Mouse (Mus musculus) limb, embryonic 14.5 days (tissue): ENCODE data around the gene Ptprg. TPM values are rescaled to one million over a fixed set of nuclear protein-coding genes. Genes with fewer than 3 reads are reported as not detected.
A peak's percentile ranks its signal among the peaks of the same experiment; 100 is the strongest.

ENCODE experiments used
- ATAC-seq: fragments of 200-750 bp; cut with Nextera tagmentation; 2 replicates; pipeline ENCODE4 v1.8.0; 2017; ENCODE audit warnings: low read depth, moderate number of reproducible peaks, moderate TSS enrichment; ENCODE audit not compliant: low FRiP score
- DNase-seq: peaks from one replicate; pipeline ENCODE4 v3.0.0-alpha.2; 2015; ENCODE audit warnings: low spot score
- H3K27ac ChIP-seq: fragments of 300-500 bp; sonication (generic); replicated peaks from 2 replicates; pipeline ENCODE4 v1.5.1; 2014; ENCODE audit warnings: low read depth, mild to moderate bottlenecking, low read length, moderate library complexity, mixed read lengths
- H3K27me3 ChIP-seq: fragments of 300-500 bp; sonication (generic); 2 replicates; pipeline ENCODE4 v1.6.1; 2014; ENCODE audit warnings: low read length, mixed read lengths; ENCODE audit not compliant: control insufficient read depth, insufficient read depth
- H3K36me3 ChIP-seq: fragments of 300-500 bp; sonication (generic); 2 replicates; pipeline ENCODE4 v1.6.1; 2014; ENCODE audit warnings: mild to moderate bottlenecking, low read length, moderate library complexity, mixed read lengths; ENCODE audit not compliant: control insufficient read depth, insufficient read depth
- H3K4me1 ChIP-seq: fragments of 300-500 bp; sonication (generic); 2 replicates; pipeline ENCODE4 v1.6.1; 2014; ENCODE audit warnings: antibody characterized with exemption, low read length, mixed read lengths; ENCODE audit not compliant: control insufficient read depth, insufficient read depth
- H3K4me2 ChIP-seq: fragments of 300-500 bp; sonication (generic); replicated peaks from 2 replicates; pipeline ENCODE4 v1.6.1; 2014; ENCODE audit warnings: low read depth, mild to moderate bottlenecking, low read length, moderate library complexity; ENCODE audit not compliant: severe bottlenecking
- H3K4me3 ChIP-seq: fragments of 300-500 bp; sonication (generic); replicated peaks from 2 replicates; pipeline ENCODE4 v1.5.1; 2014; ENCODE audit warnings: low read length
- H3K9ac ChIP-seq: fragments of 300-500 bp; sonication (generic); 2 replicates; pipeline ENCODE4 v1.6.1; 2014; ENCODE audit warnings: mild to moderate bottlenecking, low read depth, low read length, moderate library complexity; ENCODE audit not compliant: severe bottlenecking
- H3K9me3 ChIP-seq: fragments of 300-500 bp; sonication (generic); 2 replicates; pipeline ENCODE4 v1.6.1; 2016; ENCODE audit warnings: low read length; ENCODE audit not compliant: control insufficient read depth
- POLR2A ChIP-seq: fragments of 200-500 bp; IDR thresholded peaks from 2 replicates; pipeline ENCODE4 v1.8.0; 2012; ENCODE audit warnings: inconsistent platforms, mild to moderate bottlenecking, moderate library complexity, borderline replicate concordance; ENCODE audit not compliant: insufficient read depth, insufficient read length; ENCODE audit errors: extremely low read depth
- WGBS: fragments of 180-500 bp; shearing (Covaris S2); extraction: QIAGEN DNeasy Blood & Tissue Kit; methylation state at CpG from one replicate; pipeline ENCODE4 v1.1.7; 2014; 5-methylcytosine and 5-hydroxymethylcytosine counted together
- polyA plus RNA-seq, 2 experiments: library from polyadenylated mRNA; depleted of rRNA in 1 of 2; stranded (reverse) in 1 of 2; unstranded in 1 of 2; fragments of >200 nt; fragmentation: Nextera tagmentation in 1 of 2; extraction: Ambion mirVana in 1 of 2; gene quantifications; 2 replicates each; pipeline versions ENCODE4 v1.2.1 to v1.2.3; 2012 to 2014

The Ptprg gene
- polyA plus RNA-seq, 2 experiments = 25.5 to 28.6 TPM

GRCm38 (mm10) chr14:11664302-11664701, 111.0 kb downstream of the Ptprg start:
- no peaks in the 10 kb centered on the region for H3K36me3 ChIP-seq
- no peak for TF ChIP-seq POLR2A
- H3K9me3 ChIP-seq = no peaks in the 10 kb centered on the region
- no peak overlapping the region for H3K9ac ChIP-seq
- H3K4me2 ChIP-seq = no peak overlapping the region
- peaks cover 23% of the 10 kb centered on the region for H3K4me1 ChIP-seq
- DNase-seq = peak; percentile 40
- no peaks in the 10 kb centered on the region for H3K27me3 ChIP-seq
- no peak overlapping the region for H3K27ac ChIP-seq
- 17% methylated on average over 9 of the region's 9 CpGs for WGBS
- ATAC-seq = peak; percentile 54; the same call in 1 of the 2 replicates
- H3K4me3 ChIP-seq = no peak overlapping the region

- DNase-seq = no peak
- Histone ChIP-seq H3K27me3 (no peaks in the 10 kb centered on the region), H3K9me3 (no peaks in the 10 kb centered on the region), H3K4me2 (no peak overlapping the region), H3K4me3 (no peak overlapping the region), H3K4me1 (peaks cover 23% of the 10 kb centered on the region), H3K36me3 (no peaks in the 10 kb centered on the region), H3K9ac (no peak overlapping the region), H3K27ac (no peak overlapping the region)
- WGBS = 45% methylated on average over 7 of the region's 7 CpGs
- no peak for ATAC-seq
- no peak for TF ChIP-seq POLR2A
Observed at GRCm38 (mm10) chr14:11665046-11665445, 111.7 kb downstream of the Ptprg start.

GRCm38 (mm10) chr14:11667762-11668161, 114.4 kb downstream of the Ptprg start:
- no peak overlapping the region for H3K27ac ChIP-seq
- peaks cover 23% of the 10 kb centered on the region for H3K4me1 ChIP-seq
- H3K9me3 ChIP-seq = no peaks in the 10 kb centered on the region
- DNase-seq (no peak), ATAC-seq (no peak)
- 18% methylated on average over 3 of the region's 3 CpGs for WGBS
- H3K27me3 ChIP-seq = no peaks in the 10 kb centered on the region
- H3K4me2 ChIP-seq = no peak overlapping the region
- no peak overlapping the region for H3K9ac ChIP-seq
- no peak for TF ChIP-seq POLR2A
- no peak overlapping the region for H3K4me3 ChIP-seq
- H3K36me3 ChIP-seq = no peaks in the 10 kb centered on the region

- no peak overlapping the region for H3K4me3 ChIP-seq
- H3K9ac ChIP-seq = no peak overlapping the region
- 29% methylated on average over 6 of the region's 6 CpGs for WGBS
- no peaks in the 10 kb centered on the region for H3K9me3 ChIP-seq
- peaks cover 3% of the 10 kb centered on the region; the same call in 1 of the 2 replicates for H3K4me1 ChIP-seq
- DNase-seq (no peak), ATAC-seq (no peak)
- H3K4me2 ChIP-seq = no peak overlapping the region
- TF ChIP-seq POLR2A = no peak
- H3K27me3 ChIP-seq = no peaks in the 10 kb centered on the region
- H3K27ac ChIP-seq = no peak overlapping the region
- H3K36me3 ChIP-seq = no peaks in the 10 kb centered on the region
Observed at GRCm38 (mm10) chr14:11670847-11671246, 117.5 kb downstream of the Ptprg start.

GRCm38 (mm10) chr14:11672981-11673547, 119.7 kb downstream of the Ptprg start:
- ATAC-seq (no peak), DNase-seq (no peak)
- TF ChIP-seq POLR2A = no peak
- Histone ChIP-seq H3K36me3 (no peaks in the 10 kb centered on the region), H3K27ac (no peak overlapping the region), H3K9ac (no peak overlapping the region), H3K4me1 (no peaks in the 10 kb centered on the region), H3K27me3 (no peaks in the 10 kb centered on the region), H3K9me3 (no peaks in the 10 kb centered on the region), H3K4me2 (no peak overlapping the region), H3K4me3 (no peak overlapping the region)
- 83% methylated on average over 3 of the region's 3 CpGs for WGBS
